Comparison of ENCODE assay signal across 7 mouse cellular contexts in the genomic region with DNA sequence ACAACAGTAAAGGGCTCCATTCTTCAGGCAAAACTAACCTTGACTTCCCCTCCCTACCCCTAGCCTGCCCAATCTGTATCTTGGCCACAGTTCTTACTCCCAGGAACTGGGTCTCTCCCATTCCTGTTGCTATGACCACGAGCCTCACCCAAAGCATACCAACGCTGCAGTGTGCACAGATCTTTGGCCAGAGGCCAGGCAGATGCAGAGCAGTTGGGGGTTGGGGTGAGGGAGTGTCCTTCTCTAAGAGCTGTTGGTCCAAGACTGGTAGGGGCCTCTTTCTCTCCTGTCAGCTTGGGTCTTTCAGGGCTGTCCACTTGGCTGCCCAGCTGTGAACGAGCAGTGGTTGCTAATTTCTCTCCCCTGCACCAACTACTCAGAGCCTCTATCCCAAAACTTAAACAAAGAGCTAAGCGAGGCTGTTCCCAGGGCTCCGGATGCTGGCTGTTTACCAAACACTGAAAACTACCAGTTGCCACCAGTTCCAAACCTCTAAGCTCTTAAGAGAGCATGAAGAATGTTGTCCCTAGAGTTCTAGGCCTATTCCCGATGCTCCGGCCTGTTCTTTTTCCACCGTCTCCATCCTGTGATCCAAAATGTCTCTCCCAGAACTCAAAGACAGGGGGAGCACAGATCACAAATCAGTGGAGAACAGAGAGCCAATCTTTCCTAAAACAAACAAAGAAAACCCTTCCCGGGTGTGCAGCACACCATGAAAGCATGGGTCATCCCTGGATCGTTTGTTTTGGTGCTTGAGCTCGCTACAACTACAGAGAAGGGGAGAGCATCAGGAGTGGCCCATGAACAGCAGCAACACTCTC.
DNase-seq lines count a peak whose midpoint lies in the region; ATAC-seq lines count a peak whose summit lies in the region.

No protein-coding gene starts in this region.

- no peak overlapping the region for H3K9ac ChIP-seq in intestine, embryonic 14.5 days (ENCODE audit: low read length)
- no peak overlapping the region for H3K9ac ChIP-seq in midbrain, embryonic 14.5 days (replicated peaks; ENCODE audit: low read length)

- H3K9me3 ChIP-seq in intestine, embryonic 14.5 days (ENCODE audit: control insufficient read depth, low read length): no peaks in the 10 kb centered on the region
- H3K9me3 ChIP-seq in midbrain, embryonic 14.5 days (ENCODE audit: control insufficient read depth, low read length): no peaks in the 10 kb centered on the region

- ATAC-seq in intestine, embryonic 14.5 days (replicated peaks; ENCODE audit: low FRiP score, low TSS enrichment, low read depth): peak; percentile 68
- ATAC-seq in midbrain, embryonic 14.5 days (ENCODE audit: low FRiP score, low TSS enrichment): peak; percentile 66

- WGBS in intestine, embryonic 14.5 days: 27% methylated on average over 11 of the region's 11 CpGs
- WGBS in midbrain, embryonic 14.5 days: 38% methylated on average over 11 of the region's 11 CpGs

- DNase-seq in 3T3-L1 (ENCODE audit: low read depth, low spot score): peak; percentile 79
- peak; percentile 71 for DNase-seq in Muller cell, postnatal 12 days (ENCODE audit: inconsistent ontology term)
- DNase-seq in frontal cortex, postnatal 10 days (ENCODE audit: low spot score in 2 of 2): peak; percentile 72 to 77
- DNase-seq in intestine, embryonic 14.5 days (ENCODE audit: low spot score): peak; percentile 80
- DNase-seq in left cerebral cortex, postnatal 36 days (ENCODE audit: low spot score in 2 of 2): peak; percentile 31 to 43
- DNase-seq in midbrain, embryonic 14.5 days: peak; percentile 75
- DNase-seq in urinary bladder, postnatal 4 days (ENCODE audit: low spot score in 2 of 2): peak; percentile 74 to 77

- H3K27ac ChIP-seq in intestine, embryonic 14.5 days (ENCODE audit: low read depth): peak overlapping the region; percentile 82
- H3K27ac ChIP-seq in midbrain, embryonic 14.5 days (replicated peaks; ENCODE audit: low read depth, low read length): no peak overlapping the region

- H3K4me2 ChIP-seq in intestine, embryonic 14.5 days (ENCODE audit: low read length): 0 out of 2 replicates have a peak overlapping the region, but pooled peaks have one; percentile 1
- H3K4me2 ChIP-seq in midbrain, embryonic 14.5 days (ENCODE audit: low read length): no peak overlapping the region

- peaks cover 38% of the 10 kb centered on the region for H3K4me1 ChIP-seq in intestine, embryonic 14.5 days (replicated peaks; ENCODE audit: control insufficient read depth, insufficient read depth, low read length)
- H3K4me1 ChIP-seq in midbrain, embryonic 14.5 days (ENCODE audit: control insufficient read depth, insufficient read depth, low read length): peaks cover 17% of the 10 kb centered on the region

- no peaks in the 10 kb centered on the region for H3K27me3 ChIP-seq in intestine, embryonic 14.5 days (replicated peaks; ENCODE audit: control insufficient read depth, insufficient read depth, low read length)
- H3K27me3 ChIP-seq in midbrain, embryonic 14.5 days (ENCODE audit: control insufficient read depth, insufficient read depth, low read length): peaks cover 5% of the 10 kb centered on the region; the same call in 1 of the 2 replicates

- intact Hi-C loops in left cerebral cortex, postnatal 36 days (cut with DNase I): no loop called here

- no peak overlapping the region for H3K4me3 ChIP-seq in intestine, embryonic 14.5 days (ENCODE audit: low read depth, low read length)
- H3K4me3 ChIP-seq in midbrain, embryonic 14.5 days (replicated peaks; ENCODE audit: low read depth, low read length): no peak overlapping the region

- H3K36me3 ChIP-seq in intestine, embryonic 14.5 days (ENCODE audit: control insufficient read depth, insufficient read depth, low read length): no peaks in the 10 kb centered on the region
- H3K36me3 ChIP-seq in midbrain, embryonic 14.5 days (ENCODE audit: control insufficient read depth, insufficient read depth, low read length): no peaks in the 10 kb centered on the region
